In genomic region chr11:105035081-105035480, GRCm38 (mm10) we compare ENCODE assay signal across 34 mouse cellular contexts. TPM values are rescaled to one million over a fixed set of nuclear protein-coding genes. Genes with fewer than 3 reads are reported as not detected.
DNase-seq lines count a peak whose midpoint lies in the region; ATAC-seq and TF ChIP-seq lines count a peak whose summit lies in the region.
"Had no signal": no experiment of that assay in that cellular context is flagged by ENCODE, and none has a peak within 500 bp of the region (broad histone marks: within the 10 kb centered on the region; RNA-seq: fewer than 3 reads in every experiment).

No protein-coding gene starts in this region.

- peak; percentile 39 for DNase-seq in 3T3-L1 (ENCODE audit: low read depth, low spot score)
- DNase-seq in liver, postnatal 0 days = no peak
- no peak for DNase-seq in thymus, postnatal 25 days
- no peak for DNase-seq in T-cell, adult 2 months (ENCODE audit: low spot score)
- DNase-seq: adrenal gland, postnatal 14 days; cerebellum, adult 11 months; cerebellum, adult 9-10 months; cerebellum, postnatal 36 days; gastrocnemius, postnatal 14 days; heart, postnatal 36 days; kidney, adult 2 months; kidney, postnatal 36 days; layer of hippocampus, postnatal 36 days; lung, adult 2 months; lung, postnatal 14 days; right cerebral cortex, postnatal 4 days had no signal

- no peak overlapping the region for H3K4me3 ChIP-seq in intestine, postnatal 0 days (ENCODE audit: low read depth, low read length)
- H3K4me3 ChIP-seq in intestine, embryonic 16.5 days (ENCODE audit: low read length) = no peak overlapping the region
- no peak overlapping the region for H3K4me3 ChIP-seq in ES-Bruce4 (ENCODE audit: low read depth, low read length)
- no peak overlapping the region for H3K4me3 ChIP-seq in liver, postnatal 0 days (ENCODE audit: low read depth, low read length)
- H3K4me3 ChIP-seq: heart, embryonic 10.5 days; heart, embryonic 15.5 days; limb, embryonic 10.5 days; limb, embryonic 15.5 days; myocyte; neural tube, embryonic 13.5 days had no signal

- H3K4me1 ChIP-seq in intestine, postnatal 0 days (replicated peaks; ENCODE audit: control insufficient read depth, insufficient read depth, low read length) = no peaks in the 10 kb centered on the region
- H3K4me1 ChIP-seq in intestine, embryonic 16.5 days (ENCODE audit: control insufficient read depth, insufficient read depth, low read length) = no peaks in the 10 kb centered on the region
- no peaks in the 10 kb centered on the region for H3K4me1 ChIP-seq in ES-Bruce4 (ENCODE audit: control insufficient read depth, insufficient read depth, low read length)
- no peaks in the 10 kb centered on the region; the same call in 1 of the 2 replicates for H3K4me1 ChIP-seq in liver, postnatal 0 days (ENCODE audit: insufficient read depth)
- H3K4me1 ChIP-seq: heart, embryonic 15.5 days; limb, embryonic 10.5 days; limb, embryonic 15.5 days; neural tube, embryonic 13.5 days had no signal

- no peaks in the 10 kb centered on the region for H3K9me3 ChIP-seq in intestine, postnatal 0 days (ENCODE audit: control insufficient read depth)
- no peaks in the 10 kb centered on the region for H3K9me3 ChIP-seq in intestine, embryonic 16.5 days (ENCODE audit: control insufficient read depth, low read length)
- no peaks in the 10 kb centered on the region for H3K9me3 ChIP-seq in ES-Bruce4 (replicated peaks; ENCODE audit: control insufficient read depth, insufficient read depth, low read length, poor library complexity, severe bottlenecking)
- H3K9me3 ChIP-seq in liver, postnatal 0 days (ENCODE audit: low read length) = no peaks in the 10 kb centered on the region
- H3K9me3 ChIP-seq: heart, embryonic 10.5 days; heart, embryonic 15.5 days; limb, embryonic 10.5 days; limb, embryonic 15.5 days; neural tube, embryonic 13.5 days had no signal

- H3K4me2 ChIP-seq in intestine, postnatal 0 days (replicated peaks; ENCODE audit: low read depth) = no peak overlapping the region
- no peak overlapping the region for H3K4me2 ChIP-seq in intestine, embryonic 16.5 days (ENCODE audit: low read depth, low read length)
- no peak overlapping the region for H3K4me2 ChIP-seq in liver, postnatal 0 days (ENCODE audit: low read depth, low read length)
- H3K4me2 ChIP-seq: heart, embryonic 15.5 days; hindbrain, embryonic 14.5 days; limb, embryonic 15.5 days; midbrain, embryonic 11.5 days; neural tube, embryonic 13.5 days had no signal

- no peak for TF ChIP-seq EP300 in ES-Bruce4 (IDR thresholded peaks at IDR 0.05; ENCODE audit: insufficient read depth, low read depth, low read length)
- TF ChIP-seq EP300 in liver, postnatal 0 days (IDR thresholded peaks at IDR 0.05; ENCODE audit: low read depth) = no peak

- TF ChIP-seq POLR2A in ES-Bruce4 (IDR thresholded peaks at IDR 0.05; ENCODE audit: insufficient read depth, low read length) = no peak

- no peak overlapping the region for H3K9ac ChIP-seq in intestine, postnatal 0 days (ENCODE audit: low read depth, low read length)
- H3K9ac ChIP-seq in intestine, embryonic 16.5 days (ENCODE audit: low read depth, low read length) = no peak overlapping the region
- no peak overlapping the region for H3K9ac ChIP-seq in ES-Bruce4 (ENCODE audit: low read depth, poor library complexity, severe bottlenecking)
- no peak overlapping the region for H3K9ac ChIP-seq in liver, postnatal 0 days (replicated peaks)
- H3K9ac ChIP-seq: heart, embryonic 15.5 days; hindbrain, embryonic 14.5 days; limb, embryonic 15.5 days; neural tube, embryonic 13.5 days had no signal

- WGBS in intestine, postnatal 0 days = 89% methylated on average over 1 of the region's 1 CpGs
- WGBS in intestine, embryonic 16.5 days = 85% methylated on average over 1 of the region's 1 CpGs
- 96% methylated on average over 1 of the region's 1 CpGs for WGBS in liver, postnatal 0 days (ENCODE audit: insufficient replicate concordance)

- peak; percentile 27; the same call in 1 of the 2 replicates for TF ChIP-seq CTCF in intestine, postnatal 0 days (IDR thresholded peaks at IDR 0.05; ENCODE audit: low read depth)
- peak; percentile 19 for TF ChIP-seq CTCF in ES-Bruce4 (IDR thresholded peaks at IDR 0.05; ENCODE audit: low read depth, low read length)
- 0 out of 2 replicates have a peak, but pooled peaks have one; percentile 15 for TF ChIP-seq CTCF in liver, postnatal 0 days (IDR thresholded peaks at IDR 0.05; ENCODE audit: low read depth)

- no peaks in the 10 kb centered on the region for H3K27me3 ChIP-seq in intestine, postnatal 0 days (replicated peaks; ENCODE audit: control insufficient read depth, insufficient read depth, low read length)
- no peaks in the 10 kb centered on the region for H3K27me3 ChIP-seq in intestine, embryonic 16.5 days (replicated peaks; ENCODE audit: control insufficient read depth, insufficient read depth, low read length)
- no peaks in the 10 kb centered on the region for H3K27me3 ChIP-seq in ES-Bruce4 (ENCODE audit: control insufficient read depth, insufficient read depth, low read length, poor library complexity, severe bottlenecking)
- H3K27me3 ChIP-seq in liver, postnatal 0 days (ENCODE audit: insufficient read depth, low read length) = no peaks in the 10 kb centered on the region
- H3K27me3 ChIP-seq: heart, embryonic 15.5 days; limb, embryonic 15.5 days; neural tube, embryonic 13.5 days had no signal

- no peak for ATAC-seq in intestine, postnatal 0 days
- ATAC-seq in intestine, embryonic 16.5 days = no peak
- ATAC-seq in liver, postnatal 0 days = no peak
- ATAC-seq: forebrain, embryonic 14.5 days; inflammation-experienced regulatory T-cells, adult 6 months; midbrain, embryonic 16.5 days had no signal

- H3K36me3 ChIP-seq in intestine, postnatal 0 days (ENCODE audit: control insufficient read depth, insufficient read depth) = no peaks in the 10 kb centered on the region
- H3K36me3 ChIP-seq in intestine, embryonic 16.5 days (ENCODE audit: control insufficient read depth, insufficient read depth, low read length) = no peaks in the 10 kb centered on the region
- H3K36me3 ChIP-seq in ES-Bruce4 (ENCODE audit: control insufficient read depth, insufficient read depth, low read length, poor library complexity, severe bottlenecking) = no peaks in the 10 kb centered on the region
- H3K36me3 ChIP-seq in liver, postnatal 0 days (replicated peaks; ENCODE audit: insufficient read depth, low read length) = no peaks in the 10 kb centered on the region
- H3K36me3 ChIP-seq: heart, embryonic 10.5 days; heart, embryonic 15.5 days; limb, embryonic 10.5 days; limb, embryonic 15.5 days; neural tube, embryonic 13.5 days had no signal

- no peak overlapping the region for H3K27ac ChIP-seq in intestine, postnatal 0 days (ENCODE audit: low read depth, low read length)
- no peak overlapping the region for H3K27ac ChIP-seq in intestine, embryonic 16.5 days (ENCODE audit: low read length)
- H3K27ac ChIP-seq in ES-Bruce4 (ENCODE audit: insufficient read depth, low read length) = no peak overlapping the region
- no peak overlapping the region for H3K27ac ChIP-seq in liver, postnatal 0 days (ENCODE audit: low read depth)
- H3K27ac ChIP-seq: heart, embryonic 10.5 days; heart, embryonic 15.5 days; hindbrain, embryonic 14.5 days; limb, embryonic 10.5 days; limb, embryonic 15.5 days; neural tube, embryonic 13.5 days had no signal

RNA-seq across cellular contexts. Expression of gene Efcab3, which starts 28.3 kb away (rescaled TPM):
- 0.07 and 0.12 TPM in 2 replicates for polyA plus RNA-seq in intestine, postnatal 0 days (2015; fragmentation: Nextera tagmentation; extraction: Ambion mirVana)
- 0.55 and 0.59 TPM in 2 replicates for polyA plus RNA-seq in intestine, embryonic 16.5 days (2015; fragmentation: Nextera tagmentation; extraction: Ambion mirVana)
- polyA plus RNA-seq in ES-Bruce4 (2011; ENCODE audit: insufficient read depth, insufficient read length, low read depth, missing spikeins) = not detected in 2 replicates
- 0.51 and 0.62 TPM in 2 replicates for polyA plus RNA-seq in liver, postnatal 0 days (2015; fragmentation: Nextera tagmentation; extraction: Ambion mirVana)
- polyA plus RNA-seq: embryonic facial prominence, embryonic 11.5 days; forebrain, embryonic 14.5 days; heart, embryonic 10.5 days; heart, embryonic 15.5 days; hindbrain, embryonic 14.5 days; inflammation-experienced regulatory T-cells, adult 6 months; kidney, adult 2 months; kidney, embryonic 16.5 days; limb, embryonic 10.5 days; limb, embryonic 15.5 days; lung, adult 2 months; midbrain, embryonic 11.5 days; myocyte; neural tube, embryonic 13.5 days; spleen, adult 2 months; urinary bladder, adult 2 months had no signal
